Comparison of ENCODE assay signal across 10 mouse cellular contexts in genomic region chr2:33033281-33033680, GRCm38 (mm10). TPM values are rescaled to one million over a fixed set of nuclear protein-coding genes. Genes with fewer than 3 reads are reported as not detected.
DNase-seq lines count a peak whose midpoint lies in the region; ATAC-seq lines count a peak whose summit lies in the region.
"Had no signal": no experiment of that assay in that cellular context is flagged by ENCODE, and none has a peak within 500 bp of the region (broad histone marks: within the 10 kb centered on the region; RNA-seq: fewer than 3 reads in every experiment).

No protein-coding gene starts in this region.

- H3K4me3 ChIP-seq in midbrain, embryonic 15.5 days, result no peak overlapping the region
- H3K4me3 ChIP-seq: hindbrain, embryonic 10.5 days; midbrain, embryonic 12.5 days had no signal

- peaks cover 8% of the 10 kb centered on the region for H3K36me3 ChIP-seq in midbrain, embryonic 15.5 days (replicated peaks)
- H3K36me3 ChIP-seq: hindbrain, embryonic 10.5 days; midbrain, embryonic 12.5 days had no signal

- WGBS in midbrain, embryonic 15.5 days, result 87% methylated on average over 7 of the region's 7 CpGs

- no peaks in the 10 kb centered on the region for H3K4me1 ChIP-seq in midbrain, embryonic 15.5 days
- H3K4me1 ChIP-seq: hindbrain, embryonic 10.5 days; midbrain, embryonic 12.5 days had no signal

- no peaks in the 10 kb centered on the region for H3K27me3 ChIP-seq in midbrain, embryonic 15.5 days (replicated peaks)
- H3K27me3 ChIP-seq: midbrain, embryonic 12.5 days had no signal

- DNase-seq in gastrocnemius, postnatal 10 days, result peak; percentile 39
- DNase-seq in gastrocnemius, postnatal 36 days, result no peak
- peak; percentile 73 for DNase-seq in cerebellum, adult 9-11 months
- DNase-seq in layer of hippocampus, adult 9-10 months (ENCODE audit: low spot score), result peak; percentile 49
- DNase-seq in right cerebral cortex, postnatal 10 days (ENCODE audit: low spot score in 2 of 2), result peak; percentile 87 to 89
- DNase-seq in embryo, embryonic 10 days (ENCODE audit: low spot score), result no peak
- no peak for DNase-seq in urinary bladder, adult 2 months (ENCODE audit: low spot score)

- ATAC-seq in midbrain, embryonic 15.5 days (replicated peaks), result no peak

- H3K9me3 ChIP-seq in midbrain, embryonic 15.5 days, result no peaks in the 10 kb centered on the region
- H3K9me3 ChIP-seq: hindbrain, embryonic 10.5 days; midbrain, embryonic 12.5 days had no signal

- H3K9ac ChIP-seq in midbrain, embryonic 15.5 days, result no peak overlapping the region
- H3K9ac ChIP-seq: midbrain, embryonic 12.5 days had no signal

- intact Hi-C loops in gastrocnemius, postnatal 36 days (cut with DNase I), result no loop called here

- no peak overlapping the region for H3K27ac ChIP-seq in midbrain, embryonic 15.5 days
- H3K27ac ChIP-seq: hindbrain, embryonic 10.5 days; midbrain, embryonic 12.5 days had no signal

- H3K4me2 ChIP-seq in midbrain, embryonic 15.5 days, result no peak overlapping the region
- H3K4me2 ChIP-seq: midbrain, embryonic 12.5 days had no signal

RNA-seq across cellular contexts. Expression of gene Slc2a8, which starts 51.4 kb away (rescaled TPM):
- total RNA-seq in gastrocnemius, postnatal 10 days (2021), result 1 to 10 TPM; 7.2 to 7.6 TPM
- total RNA-seq in gastrocnemius, postnatal 36 days (2021), result 1 to 10 TPM; 9.1 to 10.0 TPM
- polyA plus RNA-seq in urinary bladder, adult 2 months (2012; rRNA removed), result 21.0 and 21.5 TPM in 2 replicates
- polyA plus RNA-seq in midbrain, embryonic 15.5 days (2015; fragmentation: Nextera tagmentation; extraction: Ambion mirVana), result 22.4 and 24.5 TPM in 2 replicates

Comparison
In these comparisons a context has a peak if more than half of its experiments do, and no peak if none do; other contexts are left out.
1. DNase-seq: peak in gastrocnemius, postnatal 10 days (single experiment), cerebellum, adult 9-11 months (single experiment), layer of hippocampus, adult 9-10 months (single experiment) and right cerebral cortex, postnatal 10 days (2 of 2); none in gastrocnemius, postnatal 36 days (0 of 2), embryo, embryonic 10 days (single experiment) and urinary bladder, adult 2 months (single experiment).